Mouse (Mus musculus) intestine, embryonic 15.5 days (tissue): Measurements from ENCODE around the gene Insig2. TPM values are rescaled to one million over a fixed set of nuclear protein-coding genes. Genes with fewer than 3 reads are reported as not detected.

Experiments
- ATAC-seq: fragments of 200-750 bp; cut with Nextera tagmentation; 2 replicates; pipeline ENCODE4 v1.8.0; 2017; ENCODE audit warnings: moderate TSS enrichment, moderate library complexity
- H3K27ac ChIP-seq: fragments of 300-500 bp; sonication (generic); 2 replicates; pipeline ENCODE4 v1.5.1; 2015; ENCODE audit warnings: mild to moderate bottlenecking, inconsistent platforms
- H3K27me3 ChIP-seq: fragments of 300-500 bp; sonication (generic); replicated peaks from 2 replicates; pipeline ENCODE4 v1.6.1; 2015; ENCODE audit warnings: inconsistent platforms
- H3K36me3 ChIP-seq: fragments of 300-500 bp; sonication (generic); 2 replicates; pipeline ENCODE4 v1.6.1; 2015; ENCODE audit warnings: inconsistent platforms
- H3K4me1 ChIP-seq: fragments of 300-500 bp; sonication (generic); replicated peaks from 2 replicates; pipeline ENCODE4 v1.6.1; 2015; ENCODE audit warnings: inconsistent platforms
- H3K4me2 ChIP-seq: fragments of 300-500 bp; sonication (generic); replicated peaks from 2 replicates; pipeline ENCODE4 v1.6.1; 2015; ENCODE audit warnings: mild to moderate bottlenecking, inconsistent platforms
- H3K4me3 ChIP-seq: fragments of 300-500 bp; sonication (generic); replicated peaks from 2 replicates; pipeline ENCODE4 v1.5.1; 2015; ENCODE audit warnings: inconsistent platforms
- H3K9ac ChIP-seq: fragments of 300-500 bp; sonication (generic); 2 replicates; pipeline ENCODE4 v1.6.1; 2015; ENCODE audit warnings: inconsistent platforms
- H3K9me3 ChIP-seq: fragments of 300-500 bp; sonication (generic); 2 replicates; pipeline ENCODE4 v1.6.1; 2016; ENCODE audit warnings: inconsistent platforms
- WGBS: fragments of 180-500 bp; shearing (Covaris S2); methylation state at CpG from one replicate; pipeline ENCODE4 v1.1.7; 2015; 5-methylcytosine and 5-hydroxymethylcytosine counted together
- polyA plus RNA-seq: library from polyadenylated mRNA; unstranded; fragments of >200 nt; fragmentation: Nextera tagmentation; extraction: Ambion mirVana; gene quantifications from 2 replicates; pipeline ENCODE4 v1.2.1, GENCODE M21; 2015

The Insig2 gene
- polyA plus RNA-seq, 1 experiment from 2014 or later = 31.9 TPM

DNA sequence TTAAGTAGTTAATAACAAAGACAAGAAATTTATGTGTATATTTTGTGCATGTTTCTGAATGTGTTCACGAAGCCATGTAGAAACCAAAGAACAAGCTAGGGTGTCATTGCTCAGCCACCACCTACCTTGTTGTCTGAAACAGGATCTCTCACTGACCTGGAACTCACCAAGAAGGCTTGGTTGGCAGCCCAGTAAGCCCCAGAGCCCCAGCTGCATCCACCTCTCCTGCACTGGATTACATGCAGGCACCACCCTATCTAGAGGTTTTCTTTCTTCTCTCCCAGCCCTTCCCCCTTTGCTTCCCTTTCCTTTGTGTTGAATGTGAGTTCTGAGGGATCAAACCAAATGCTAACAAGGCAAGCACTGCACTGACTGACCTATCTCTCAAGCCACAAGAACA lies 19.2 kb downstream of the Insig2 start:
- WGBS = 86% methylated on average over 1 of the region's 1 CpGs
- Histone ChIP-seq H3K4me3 (no peak overlapping the region), H3K27ac (no peak overlapping the region), H3K4me2 (no peak overlapping the region), H3K4me1 (no peaks in the 10 kb centered on the region), H3K9me3 (no peaks in the 10 kb centered on the region), H3K27me3 (no peaks in the 10 kb centered on the region), H3K9ac (no peak overlapping the region), H3K36me3 (no peaks in the 10 kb centered on the region)
- no peak for ATAC-seq

DNA sequence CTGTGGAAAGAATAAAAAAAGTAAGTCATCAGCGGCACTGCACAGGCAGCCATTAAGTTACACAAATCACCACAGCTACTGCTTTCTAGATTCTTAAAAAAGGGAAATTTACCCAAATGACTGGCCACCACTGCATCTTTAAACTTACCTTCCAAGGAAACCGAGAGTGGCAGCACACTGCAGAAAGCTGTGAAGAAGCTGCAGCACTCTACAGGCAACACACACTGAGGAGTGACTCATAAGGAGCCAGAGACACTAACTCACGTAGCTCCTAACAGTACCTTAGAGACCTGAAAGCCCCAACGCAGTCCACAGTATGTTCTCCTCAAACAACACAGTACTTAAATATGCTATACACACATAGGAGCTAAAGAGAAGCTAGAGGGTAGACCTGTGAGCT lies 20.1 kb downstream of the Insig2 start:
- Histone ChIP-seq H3K4me3 (no peak overlapping the region), H3K9ac (no peak overlapping the region), H3K4me2 (no peak overlapping the region), H3K4me1 (no peaks in the 10 kb centered on the region), H3K27ac (no peak overlapping the region), H3K27me3 (no peaks in the 10 kb centered on the region), H3K9me3 (no peaks in the 10 kb centered on the region), H3K36me3 (no peaks in the 10 kb centered on the region)
- no peak for ATAC-seq
- 91% methylated on average over 4 of the region's 4 CpGs for WGBS

DNA sequence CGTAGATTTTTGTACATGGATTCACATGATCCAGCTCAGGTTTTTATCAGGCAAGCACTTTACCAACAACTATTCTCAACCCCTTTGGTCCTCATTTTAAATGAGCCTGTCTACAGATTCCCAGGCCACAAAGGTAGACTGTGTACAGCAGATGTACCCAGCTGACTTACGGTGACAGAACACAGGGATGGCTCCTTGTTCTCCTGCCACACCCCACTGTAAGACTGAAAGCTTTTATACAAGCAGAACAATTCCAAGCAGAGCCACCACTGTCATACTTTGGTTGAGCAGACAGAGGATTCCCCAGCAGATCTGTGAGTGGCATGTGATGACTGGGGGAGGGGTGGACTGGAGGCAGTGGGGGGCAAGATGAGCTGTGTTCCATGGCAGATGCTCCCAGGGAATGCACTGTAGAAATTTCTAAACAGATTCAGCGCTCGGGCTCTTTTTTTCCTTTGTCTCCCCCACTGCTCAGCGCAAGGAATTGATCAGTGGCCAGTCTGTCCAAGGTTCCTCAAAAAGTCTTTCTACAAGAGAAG lies 35.6 kb downstream of the Insig2 start:
- no peaks in the 10 kb centered on the region for H3K4me1 ChIP-seq
- 89% methylated on average over 5 of the region's 5 CpGs for WGBS

DNA sequence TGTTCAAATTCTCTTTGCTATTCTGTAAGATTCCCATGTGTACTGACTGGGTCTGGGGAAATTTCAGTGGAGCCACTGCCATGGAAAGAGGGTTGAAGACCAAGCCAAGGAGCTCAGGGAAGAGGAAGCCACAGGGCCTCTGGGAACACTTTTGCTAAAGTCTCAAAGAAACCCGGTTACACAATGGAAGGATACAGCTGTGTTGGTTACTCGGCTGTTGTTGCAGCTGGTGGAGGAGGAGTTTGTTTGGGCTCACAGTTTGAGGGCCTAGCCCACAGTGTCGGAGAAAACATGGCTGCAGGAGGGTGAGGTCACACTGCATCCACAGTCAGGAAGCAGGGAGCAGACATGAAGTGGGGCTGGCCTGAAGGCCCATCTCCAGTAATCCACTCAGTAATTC lies 38.8 kb downstream of the Insig2 start:
- H3K27me3 ChIP-seq = no peaks in the 10 kb centered on the region
- ATAC-seq = no peak
- H3K36me3 ChIP-seq = no peaks in the 10 kb centered on the region
- H3K4me1 ChIP-seq = no peaks in the 10 kb centered on the region
- H3K9ac ChIP-seq = no peak overlapping the region
- H3K27ac ChIP-seq = no peak overlapping the region
- H3K4me2 ChIP-seq = no peak overlapping the region
- WGBS = 54% methylated on average over 3 of the region's 3 CpGs
- H3K9me3 ChIP-seq = no peaks in the 10 kb centered on the region
- no peak overlapping the region for H3K4me3 ChIP-seq

More for the DNA sequence above, 35.6 kb downstream of the Insig2 start:
- ATAC-seq = no peak
- no peak overlapping the region for H3K4me3 ChIP-seq
- no peaks in the 10 kb centered on the region for H3K27me3 ChIP-seq
- no peak overlapping the region for H3K9ac ChIP-seq
- no peak overlapping the region for H3K4me2 ChIP-seq
- no peaks in the 10 kb centered on the region for H3K9me3 ChIP-seq
- no peaks in the 10 kb centered on the region for H3K36me3 ChIP-seq
- H3K27ac ChIP-seq = no peak overlapping the region

- no peaks in the 10 kb centered on the region for H3K27me3 ChIP-seq
- no peaks in the 10 kb centered on the region for H3K36me3 ChIP-seq
- H3K9me3 ChIP-seq = no peaks in the 10 kb centered on the region
- H3K4me2 ChIP-seq = no peak overlapping the region
- ATAC-seq = no peak
- H3K4me1 ChIP-seq = no peaks in the 10 kb centered on the region
- no peak overlapping the region for H3K27ac ChIP-seq
- 74% methylated on average over 10 of the region's 10 CpGs for WGBS
- no peak overlapping the region for H3K4me3 ChIP-seq
- H3K9ac ChIP-seq = no peak overlapping the region
Measured at GRCm38 (mm10) chr1:121290841-121291240, 41.5 kb downstream of the Insig2 start.

- ATAC-seq = no peak
- Histone ChIP-seq H3K27me3 (no peaks in the 10 kb centered on the region), H3K4me2 (no peak overlapping the region), H3K9me3 (no peaks in the 10 kb centered on the region), H3K27ac (no peak overlapping the region), H3K4me1 (no peaks in the 10 kb centered on the region), H3K4me3 (no peak overlapping the region), H3K9ac (no peak overlapping the region), H3K36me3 (no peaks in the 10 kb centered on the region)
- 64% methylated on average over 5 of the region's 5 CpGs for WGBS
Measured at GRCm38 (mm10) chr1:121290340-121290739, 42.0 kb downstream of the Insig2 start.

GRCm38 (mm10) chr1:121284197-121284596 lies 48.2 kb downstream of the Insig2 start:
- WGBS = 70% methylated on average over 2 of the region's 2 CpGs
- H3K4me1 ChIP-seq = no peaks in the 10 kb centered on the region
- no peak overlapping the region for H3K4me3 ChIP-seq
- H3K36me3 ChIP-seq = no peaks in the 10 kb centered on the region
- H3K4me2 ChIP-seq = no peak overlapping the region
- peak; percentile 81 for ATAC-seq
- no peak overlapping the region for H3K27ac ChIP-seq
- no peaks in the 10 kb centered on the region for H3K27me3 ChIP-seq
- H3K9me3 ChIP-seq = no peaks in the 10 kb centered on the region
- H3K9ac ChIP-seq = no peak overlapping the region

DNA sequence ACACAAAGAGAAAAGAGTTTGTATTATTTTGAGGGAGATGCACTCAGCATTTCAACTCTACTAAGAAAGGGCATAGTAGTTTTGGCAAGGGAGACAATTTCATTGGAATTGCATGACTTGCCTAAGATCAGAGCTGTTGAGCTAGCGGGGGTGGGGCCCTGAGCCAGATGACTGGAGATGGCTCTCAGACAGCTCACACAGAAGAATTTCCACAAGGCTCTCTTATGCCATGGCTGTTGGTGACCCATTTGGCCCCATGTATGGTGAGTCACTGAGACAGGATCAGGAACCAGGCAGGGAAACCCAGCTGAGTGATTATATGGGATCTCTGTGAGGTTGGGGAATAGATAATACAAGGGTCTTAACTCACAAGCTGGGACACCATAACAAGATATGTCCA lies 51.9 kb downstream of the Insig2 start:
- H3K4me1 ChIP-seq = no peaks in the 10 kb centered on the region
- H3K36me3 ChIP-seq = no peaks in the 10 kb centered on the region
- WGBS = 93% methylated on average over 1 of the region's 1 CpGs

DNA sequence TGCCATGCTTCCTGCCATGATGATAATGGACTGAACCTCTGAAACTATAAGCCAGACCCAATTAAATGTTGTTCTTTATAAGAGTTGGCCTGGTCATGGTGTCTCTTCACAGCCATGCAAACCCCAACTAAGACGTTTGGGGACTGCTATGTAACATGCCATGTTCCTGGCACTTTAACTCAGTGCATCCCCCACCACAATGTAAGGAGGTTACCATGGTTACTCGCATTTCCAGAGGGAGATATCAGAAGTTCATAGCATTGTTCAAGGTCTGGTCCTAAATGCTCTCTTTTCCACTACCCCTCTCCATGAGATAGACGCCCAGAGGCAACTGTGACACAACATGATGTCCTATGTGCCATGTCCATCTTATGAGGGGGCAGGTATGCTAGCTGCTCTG lies 54.0 kb downstream of the Insig2 start:
- no peaks in the 10 kb centered on the region for H3K36me3 ChIP-seq
- H3K4me2 ChIP-seq = no peak overlapping the region
- H3K9ac ChIP-seq = no peak overlapping the region
- H3K27me3 ChIP-seq = no peaks in the 10 kb centered on the region
- no peak overlapping the region for H3K27ac ChIP-seq
- no peak overlapping the region for H3K4me3 ChIP-seq
- WGBS = 71% methylated on average over 3 of the region's 3 CpGs
- no peaks in the 10 kb centered on the region for H3K9me3 ChIP-seq
- ATAC-seq = no peak
- no peaks in the 10 kb centered on the region for H3K4me1 ChIP-seq

More for the DNA sequence above, 51.9 kb downstream of the Insig2 start:
- H3K4me2 ChIP-seq = no peak overlapping the region
- H3K27me3 ChIP-seq = no peaks in the 10 kb centered on the region
- no peak for ATAC-seq
- H3K9ac ChIP-seq = no peak overlapping the region
- no peak overlapping the region for H3K27ac ChIP-seq
- H3K9me3 ChIP-seq = no peaks in the 10 kb centered on the region
- H3K4me3 ChIP-seq = no peak overlapping the region

GRCm38 (mm10) chr1:121277466-121277865 lies 54.9 kb downstream of the Insig2 start:
- Histone ChIP-seq H3K4me3 (no peak overlapping the region), H3K27ac (no peak overlapping the region), H3K4me2 (no peak overlapping the region), H3K36me3 (no peaks in the 10 kb centered on the region), H3K9me3 (no peaks in the 10 kb centered on the region), H3K4me1 (no peaks in the 10 kb centered on the region), H3K9ac (no peak overlapping the region), H3K27me3 (no peaks in the 10 kb centered on the region)
- no peak for ATAC-seq
- 84% methylated on average over 4 of the region's 4 CpGs for WGBS

DNA sequence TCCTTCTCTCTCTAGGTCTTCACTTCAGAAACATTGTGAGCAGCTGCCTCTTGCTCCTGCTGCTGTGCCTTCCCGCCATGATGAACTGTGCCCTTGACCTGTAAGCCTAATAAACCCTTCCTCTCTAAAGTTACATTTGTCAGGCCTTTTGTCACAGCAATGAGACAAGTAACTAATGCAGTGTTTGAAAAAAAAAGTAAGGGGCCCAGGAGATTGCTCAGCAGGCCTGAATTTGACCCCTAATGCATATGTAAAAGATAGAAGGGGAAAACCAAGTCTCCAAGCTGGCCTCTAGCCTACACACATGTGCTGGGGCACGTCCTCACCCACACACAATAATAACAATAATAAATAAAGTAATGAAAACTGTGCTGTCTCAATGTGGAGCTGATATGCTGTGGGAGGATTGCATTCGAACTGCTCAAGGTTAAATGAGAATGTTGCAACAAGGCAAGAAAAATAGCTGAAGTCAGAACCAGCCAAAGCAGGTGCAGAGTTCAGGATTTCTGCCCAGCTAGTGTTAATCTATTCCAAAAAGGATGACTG lies 56.4 kb downstream of the Insig2 start:
- no peaks in the 10 kb centered on the region for H3K36me3 ChIP-seq
- H3K4me2 ChIP-seq = no peak overlapping the region
- H3K9ac ChIP-seq = no peak overlapping the region
- no peaks in the 10 kb centered on the region for H3K4me1 ChIP-seq
- H3K27me3 ChIP-seq = no peaks in the 10 kb centered on the region
- no peak overlapping the region for H3K27ac ChIP-seq
- 55% methylated on average over 3 of the region's 3 CpGs for WGBS
- no peak overlapping the region for H3K4me3 ChIP-seq
- ATAC-seq = no peak
- no peaks in the 10 kb centered on the region for H3K9me3 ChIP-seq

DNA sequence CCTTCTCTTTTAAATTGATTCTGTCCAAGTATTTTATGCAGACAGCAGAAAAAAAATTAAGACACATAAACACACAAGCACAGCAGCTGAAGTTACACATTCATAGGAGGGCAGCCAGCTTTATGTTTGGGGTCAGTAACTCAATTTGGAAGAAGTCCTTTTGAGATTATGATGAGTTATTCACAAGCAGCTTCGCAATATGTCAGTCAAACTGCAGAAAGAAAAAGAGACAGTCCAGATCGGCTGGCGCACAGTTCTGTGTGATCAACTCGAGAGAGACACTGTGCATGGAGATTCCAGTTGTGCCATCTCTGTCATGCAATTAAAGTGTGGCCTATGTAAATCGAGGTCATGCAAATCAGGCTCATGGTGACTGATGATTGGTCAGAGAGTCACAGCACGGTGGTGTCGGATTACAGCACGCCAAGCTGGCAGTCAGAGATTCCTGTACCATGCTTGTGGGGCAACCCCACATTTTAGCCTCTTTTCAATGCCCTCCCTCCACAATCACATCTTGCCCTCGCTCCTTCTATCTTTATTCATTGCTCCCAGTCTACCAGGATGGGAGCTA lies 72.1 kb downstream of the Insig2 start:
- Histone ChIP-seq H3K4me3 (no peak overlapping the region), H3K36me3 (no peaks in the 10 kb centered on the region), H3K27ac (no peak overlapping the region), H3K4me2 (no peak overlapping the region), H3K9ac (no peak overlapping the region), H3K27me3 (no peaks in the 10 kb centered on the region), H3K4me1 (no peaks in the 10 kb centered on the region), H3K9me3 (no peaks in the 10 kb centered on the region)
- WGBS = 69% methylated on average over 9 of the region's 9 CpGs
- ATAC-seq = no peak
